Mouse (Mus musculus) stomach, postnatal 0 days (tissue): ENCODE measurements around the gene Fam19a3.

Experiments used
- CTCF ChIP-seq: IDR thresholded peaks from 2 replicates; pipeline ENCODE4 v1.5.1; 2016; ENCODE audit warnings: antibody characterized with exemption, low read depth, mild to moderate bottlenecking, moderate library complexity
- EP300 ChIP-seq: optimal IDR thresholded peaks from 2 replicates; pipeline ENCODE3; 2016; ENCODE audit warnings: antibody characterized with exemption

DNA sequence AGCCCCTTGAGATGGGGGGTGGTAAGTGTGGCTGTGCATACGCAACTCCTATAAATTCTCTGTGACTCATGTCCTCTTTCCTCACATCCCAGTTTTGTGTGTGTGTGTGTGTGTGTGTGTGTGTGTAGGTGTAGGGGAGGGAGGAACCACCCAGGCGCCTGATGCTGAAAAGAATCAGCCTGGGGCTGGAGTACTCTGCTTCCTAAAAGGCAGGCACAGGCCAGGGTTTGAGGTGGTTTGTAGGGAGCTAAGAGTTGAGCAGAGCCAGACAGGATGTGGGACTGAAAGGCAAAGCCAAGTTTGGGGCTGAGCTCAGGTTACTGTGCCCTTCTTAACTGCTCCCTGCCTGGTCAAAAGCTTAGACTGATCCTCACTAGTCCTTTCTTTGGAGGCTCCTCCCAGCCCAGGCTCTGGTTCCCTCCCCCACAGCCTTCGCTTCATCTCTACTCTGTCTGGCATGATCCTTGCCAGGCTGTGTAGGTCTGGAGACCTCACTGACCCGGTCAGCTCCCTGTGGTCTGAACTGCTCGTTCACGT is 8.8 kb upstream of the Fam19a3 start:
- TF ChIP-seq EP300 (no peak), CTCF (no peak)
